8 mouse cellular contexts compared by ENCODE assay signal in genomic region chr10:81137252-81138130, GRCm38 (mm10). TPM values are rescaled to one million over a fixed set of nuclear protein-coding genes. Genes with fewer than 3 reads are reported as not detected.
DNase-seq lines count a peak whose midpoint lies in the region; ATAC-seq lines count a peak whose summit lies in the region.

No protein-coding gene starts in this region.

- H3K36me3 ChIP-seq in forebrain, embryonic 10.5 days (replicated peaks), result peaks cover 7% of the 10 kb centered on the region
- no peaks in the 10 kb centered on the region for H3K36me3 ChIP-seq in heart, embryonic 16.5 days (ENCODE audit: control insufficient read depth, insufficient read depth)
- peaks cover 27% of the 10 kb centered on the region for H3K36me3 ChIP-seq in liver, embryonic 15.5 days (replicated peaks)
- no peaks in the 10 kb centered on the region for H3K36me3 ChIP-seq in neural tube, embryonic 12.5 days

- H3K27ac ChIP-seq in forebrain, embryonic 10.5 days, result peak overlapping the region; percentile 97
- peak overlapping the region; percentile 97 for H3K27ac ChIP-seq in heart, embryonic 16.5 days (ENCODE audit: low read length)
- H3K27ac ChIP-seq in liver, embryonic 15.5 days (replicated peaks), result peak overlapping the region; percentile 99
- H3K27ac ChIP-seq in neural tube, embryonic 12.5 days, result peak overlapping the region; percentile 91

- peak; percentile 88 for ATAC-seq in heart, embryonic 16.5 days (replicated peaks; ENCODE audit: extremely low read depth, insufficient read depth, low FRiP score)
- peak; percentile 75 for ATAC-seq in liver, embryonic 15.5 days (ENCODE audit: insufficient read depth)
- ATAC-seq in neural tube, embryonic 12.5 days (ENCODE audit: low FRiP score, low read depth), result peak; percentile 90

- peak overlapping the region; percentile 91 for H3K4me3 ChIP-seq in forebrain, embryonic 10.5 days
- H3K4me3 ChIP-seq in heart, embryonic 16.5 days (ENCODE audit: low read length), result peak overlapping the region; percentile 87
- peak overlapping the region; percentile 86 for H3K4me3 ChIP-seq in liver, embryonic 15.5 days (replicated peaks)
- peak overlapping the region; percentile 82 for H3K4me3 ChIP-seq in neural tube, embryonic 12.5 days

- H3K27me3 ChIP-seq in forebrain, embryonic 10.5 days (ENCODE audit: poor library complexity, severe bottlenecking), result peaks cover 36% of the 10 kb centered on the region
- H3K27me3 ChIP-seq in heart, embryonic 16.5 days (ENCODE audit: control insufficient read depth, insufficient read depth, low read length), result no peaks in the 10 kb centered on the region; the same call in 1 of the 2 replicates
- H3K27me3 ChIP-seq in liver, embryonic 15.5 days, result no peaks in the 10 kb centered on the region
- H3K27me3 ChIP-seq in neural tube, embryonic 12.5 days (replicated peaks), result peaks cover 33% of the 10 kb centered on the region

- under 1% methylated on average over 81 of the region's 89 CpGs for WGBS in forebrain, embryonic 10.5 days
- 0% methylated on average over 75 of the region's 89 CpGs for WGBS in heart, embryonic 16.5 days
- WGBS in liver, embryonic 15.5 days (ENCODE audit: insufficient replicate concordance), result under 1% methylated on average over 74 of the region's 89 CpGs
- under 1% methylated on average over 85 of the region's 89 CpGs for WGBS in neural tube, embryonic 12.5 days

- peaks cover 71% of the 10 kb centered on the region for H3K4me1 ChIP-seq in forebrain, embryonic 10.5 days
- peaks cover 56% of the 10 kb centered on the region for H3K4me1 ChIP-seq in heart, embryonic 16.5 days (ENCODE audit: control insufficient read depth, insufficient read depth, low read length)
- peaks cover 75% of the 10 kb centered on the region for H3K4me1 ChIP-seq in liver, embryonic 15.5 days (replicated peaks)
- peaks cover 55% of the 10 kb centered on the region for H3K4me1 ChIP-seq in neural tube, embryonic 12.5 days

- peak; percentile 100 for DNase-seq in CD8-positive naive resting alpha-beta T cell, adult 2 months (ENCODE audit: low read depth in 2 of 2, low spot score in 2 of 2)
- peak; percentile 95 for DNase-seq in c-Kit-positive CD71-negative TER-119-negative erythroid progenitor cells, embryonic 14.5 days (ENCODE audit: low read depth)
- peak; percentile 100 for DNase-seq in forebrain, embryonic 10.5 days (ENCODE audit: extremely low spot score, low spot score)
- DNase-seq in kidney, postnatal 36 days, result peak; percentile 98 to 99
- peak; percentile 99 for DNase-seq in telencephalon, adult 2 months (ENCODE audit: low read depth, low spot score)

- H3K4me2 ChIP-seq in heart, embryonic 16.5 days (ENCODE audit: low read depth, low read length), result peak overlapping the region; percentile 94
- H3K4me2 ChIP-seq in liver, embryonic 15.5 days, result peak overlapping the region; percentile 95
- peak overlapping the region; percentile 99 for H3K4me2 ChIP-seq in neural tube, embryonic 12.5 days (replicated peaks)

- H3K9me3 ChIP-seq in forebrain, embryonic 10.5 days, result no peaks in the 10 kb centered on the region
- H3K9me3 ChIP-seq in heart, embryonic 16.5 days (replicated peaks; ENCODE audit: control insufficient read depth, low read length), result no peaks in the 10 kb centered on the region
- H3K9me3 ChIP-seq in liver, embryonic 15.5 days (replicated peaks), result no peaks in the 10 kb centered on the region
- H3K9me3 ChIP-seq in neural tube, embryonic 12.5 days, result no peaks in the 10 kb centered on the region

- peak overlapping the region; percentile 92 for H3K9ac ChIP-seq in heart, embryonic 16.5 days (ENCODE audit: low read length)
- H3K9ac ChIP-seq in liver, embryonic 15.5 days, result peak overlapping the region; percentile 99
- H3K9ac ChIP-seq in neural tube, embryonic 12.5 days, result peak overlapping the region; percentile 95

RNA-seq across cellular contexts. Expression of gene Zbtb7a, which starts 2.5 kb away (rescaled TPM):
- polyA plus RNA-seq in forebrain, embryonic 10.5 days (2016; fragmentation: Nextera tagmentation; extraction: Ambion mirVana), result 6.8 and 7.5 TPM in 2 replicates
- 25.5 and 30.1 TPM in 2 replicates for polyA plus RNA-seq in heart, embryonic 16.5 days (2015; fragmentation: Nextera tagmentation; extraction: Ambion mirVana)
- polyA plus RNA-seq in liver, embryonic 15.5 days (2015; fragmentation: Nextera tagmentation; extraction: Ambion mirVana), result 47.6 and 56.9 TPM in 2 replicates
- 15.6 and 17.5 TPM in 2 replicates for polyA plus RNA-seq in neural tube, embryonic 12.5 days (2016; fragmentation: Nextera tagmentation; extraction: Ambion mirVana)

RNA-seq across cellular contexts. Expression of gene Pias4, which starts 30.2 kb away (rescaled TPM):
- polyA plus RNA-seq in forebrain, embryonic 10.5 days (2016; fragmentation: Nextera tagmentation; extraction: Ambion mirVana), result 56.2 and 58.7 TPM in 2 replicates
- 34.7 and 37.5 TPM in 2 replicates for polyA plus RNA-seq in heart, embryonic 16.5 days (2015; fragmentation: Nextera tagmentation; extraction: Ambion mirVana)
- polyA plus RNA-seq in liver, embryonic 15.5 days (2015; fragmentation: Nextera tagmentation; extraction: Ambion mirVana), result 26.0 and 32.6 TPM in 2 replicates
- 67.6 and 70.6 TPM in 2 replicates for polyA plus RNA-seq in neural tube, embryonic 12.5 days (2016; fragmentation: Nextera tagmentation; extraction: Ambion mirVana)

RNA-seq across cellular contexts. Expression of gene Map2k2, which starts 31.8 kb away (rescaled TPM):
- polyA plus RNA-seq in forebrain, embryonic 10.5 days (2016; fragmentation: Nextera tagmentation; extraction: Ambion mirVana), result 186 and 206 TPM in 2 replicates
- polyA plus RNA-seq in heart, embryonic 16.5 days (2015; fragmentation: Nextera tagmentation; extraction: Ambion mirVana), result 143 and 152 TPM in 2 replicates
- 111 and 117 TPM in 2 replicates for polyA plus RNA-seq in liver, embryonic 15.5 days (2015; fragmentation: Nextera tagmentation; extraction: Ambion mirVana)
- 230 and 232 TPM in 2 replicates for polyA plus RNA-seq in neural tube, embryonic 12.5 days (2016; fragmentation: Nextera tagmentation; extraction: Ambion mirVana)

RNA-seq across cellular contexts. Expression of gene Creb3l3, which starts 38.8 kb away (rescaled TPM):
- polyA plus RNA-seq in forebrain, embryonic 10.5 days (2016; fragmentation: Nextera tagmentation; extraction: Ambion mirVana), result 0.14 and 0.22 TPM in 2 replicates
- 0.70 and 1.00 TPM in 2 replicates for polyA plus RNA-seq in heart, embryonic 16.5 days (2015; fragmentation: Nextera tagmentation; extraction: Ambion mirVana)
- polyA plus RNA-seq in liver, embryonic 15.5 days (2015; fragmentation: Nextera tagmentation; extraction: Ambion mirVana), result 32.9 and 36.3 TPM in 2 replicates
- polyA plus RNA-seq in neural tube, embryonic 12.5 days (2016; fragmentation: Nextera tagmentation; extraction: Ambion mirVana), result 0.08 and 0.51 TPM in 2 replicates

RNA-seq across cellular contexts. Expression of gene Eef2, which starts 38.9 kb away (rescaled TPM):
- 596 and 599 TPM in 2 replicates for polyA plus RNA-seq in forebrain, embryonic 10.5 days (2016; fragmentation: Nextera tagmentation; extraction: Ambion mirVana)
- 435 and 443 TPM in 2 replicates for polyA plus RNA-seq in heart, embryonic 16.5 days (2015; fragmentation: Nextera tagmentation; extraction: Ambion mirVana)
- 270 and 306 TPM in 2 replicates for polyA plus RNA-seq in liver, embryonic 15.5 days (2015; fragmentation: Nextera tagmentation; extraction: Ambion mirVana)
- polyA plus RNA-seq in neural tube, embryonic 12.5 days (2016; fragmentation: Nextera tagmentation; extraction: Ambion mirVana), result 515 and 520 TPM in 2 replicates

Comparison
In these comparisons a context has a peak if more than half of its experiments do, and no peak if none do; other contexts are left out.
1. Peak in every context shown above with its lines: DNase-seq, ATAC-seq, H3K4me3 ChIP-seq and H3K27ac ChIP-seq.